Mouse (Mus musculus): ENCODE measurements around the gene Apol6. TPM values are rescaled to one million over a fixed set of nuclear protein-coding genes. Genes with fewer than 3 reads are reported as not detected.

Gene Apol6
- 0.06 and 0.09 TPM in 2 replicates for polyA plus RNA-seq (2015; fragmentation: Nextera tagmentation; extraction: Ambion mirVana)

DNA sequence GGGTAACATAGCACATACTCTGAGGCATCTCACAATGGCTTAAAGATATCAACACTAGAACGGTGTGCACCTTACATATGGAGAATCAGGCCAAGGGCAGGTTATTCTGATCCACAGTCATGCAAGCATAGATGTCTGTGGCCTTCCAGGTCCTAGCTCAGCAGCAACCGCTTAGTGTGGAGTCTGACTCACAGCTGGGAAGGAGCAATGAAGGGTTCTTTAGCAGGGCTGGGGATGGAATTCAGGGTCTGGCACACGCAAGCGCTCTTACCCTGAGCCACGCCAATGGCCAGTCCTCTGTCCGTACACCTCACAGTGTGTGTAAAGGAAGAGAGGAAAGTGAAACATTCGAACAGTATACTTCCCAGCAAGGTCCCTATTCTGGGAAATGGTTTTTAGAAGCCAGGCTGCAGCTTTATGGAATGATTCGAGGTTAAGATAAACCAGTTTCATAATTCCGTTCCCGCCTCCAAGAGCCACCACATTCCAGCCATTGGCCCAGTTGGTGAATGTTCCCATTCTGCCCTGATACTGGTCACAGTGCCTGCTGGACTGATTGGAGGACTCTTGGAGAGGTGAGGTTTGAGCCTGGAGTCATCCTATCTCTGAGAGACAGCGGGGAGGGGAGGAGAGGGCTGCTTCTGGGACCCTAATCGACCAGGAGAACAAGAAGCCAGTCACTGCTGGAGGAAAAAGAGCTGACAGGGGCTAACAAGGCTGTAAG, at the start of gene Apol6:
Gene Apol6, plus strand, starts transcription at position 133 of the 724 bp plus-strand sequence.
- 62% methylated on average over 12 of the region's 12 CpGs for WGBS (ENCODE audit: insufficient replicate concordance)
- Histone ChIP-seq H3K4me1 (ENCODE audit: control insufficient read depth, low read depth, low read length) (no peaks in the 10 kb centered on the region), H3K4me3 (ENCODE audit: low read depth, low read length) (no peak within 1 kb of the TSS), H3K4me2 (ENCODE audit: low read depth, low read length) (no peak within 1 kb of the TSS), H3K27me3 (ENCODE audit: control insufficient read depth, insufficient read depth, low read depth, low read length) (no peaks in the 10 kb centered on the region), H3K9me3 (replicated peaks; ENCODE audit: control insufficient read depth, low read length) (no peaks in the 10 kb centered on the region), H3K27ac (ENCODE audit: low read length) (no peak within 1 kb of the TSS), H3K36me3 (ENCODE audit: control insufficient read depth, insufficient read depth) (no peaks in the 10 kb centered on the region), H3K9ac (ENCODE audit: low read depth, low read length) (no peak within 1 kb of the TSS)
- ATAC-seq (ENCODE audit: low read depth), result no peak

GRCm38 (mm10) chr15:76998048-76998447, 46.5 kb upstream of the Apol6 start:
- Histone ChIP-seq H3K9ac (ENCODE audit: low read depth, low read length) (no peak overlapping the region), H3K27me3 (ENCODE audit: control insufficient read depth, insufficient read depth, low read depth, low read length) (no peaks in the 10 kb centered on the region; the same call in 1 of the 2 replicates), H3K27ac (ENCODE audit: low read length) (no peak overlapping the region), H3K4me2 (ENCODE audit: low read depth, low read length) (no peak overlapping the region), H3K4me3 (ENCODE audit: low read depth, low read length) (no peak overlapping the region), H3K4me1 (ENCODE audit: control insufficient read depth, low read depth, low read length) (no peaks in the 10 kb centered on the region), H3K36me3 (ENCODE audit: control insufficient read depth, insufficient read depth) (no peaks in the 10 kb centered on the region), H3K9me3 (replicated peaks; ENCODE audit: control insufficient read depth, low read length) (no peaks in the 10 kb centered on the region)
- no peak for ATAC-seq (ENCODE audit: low read depth)
- 58% methylated on average over 2 of the region's 2 CpGs for WGBS (ENCODE audit: insufficient replicate concordance)

DNA sequence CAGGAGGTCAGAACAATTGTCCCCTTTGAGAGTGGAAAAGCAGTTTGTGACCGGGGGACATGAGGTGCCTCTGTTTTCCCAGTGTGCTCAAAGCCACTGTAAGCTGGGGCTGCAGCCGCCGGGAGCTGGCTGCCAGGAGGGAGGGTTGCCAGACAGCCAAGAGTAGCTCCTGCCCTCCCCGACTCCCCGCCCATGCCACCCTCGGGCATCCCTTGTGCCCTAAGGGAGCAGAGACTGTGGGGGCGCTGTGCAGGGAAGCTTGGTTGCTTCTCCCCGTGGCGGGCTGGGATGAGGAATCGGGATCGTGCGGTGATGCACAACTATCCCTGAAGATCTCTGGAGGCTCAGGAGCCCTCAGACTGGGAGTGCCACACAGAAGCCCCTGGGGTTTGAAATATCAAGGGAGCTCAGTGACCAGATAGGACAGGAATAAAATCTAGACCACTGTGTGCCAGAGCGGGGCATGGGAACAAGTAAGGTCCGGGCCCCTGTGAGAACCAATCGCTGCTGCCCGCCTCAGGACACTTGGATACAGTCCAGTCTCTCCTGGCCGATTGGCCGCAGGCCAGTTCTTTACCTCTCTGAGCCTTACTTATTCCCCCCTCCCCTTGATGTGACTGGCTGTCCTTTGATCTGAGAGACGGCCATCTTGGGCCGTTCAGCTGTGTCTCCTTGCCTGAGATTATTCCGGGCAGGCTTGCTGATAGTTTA, 45.5 kb upstream of the Apol6 start:
- H3K4me3 ChIP-seq (ENCODE audit: low read depth, low read length), result no peak overlapping the region
- H3K9me3 ChIP-seq (replicated peaks; ENCODE audit: control insufficient read depth, low read length), result no peaks in the 10 kb centered on the region
- H3K9ac ChIP-seq (ENCODE audit: low read depth, low read length), result no peak overlapping the region
- 51% methylated on average over 21 of the region's 21 CpGs for WGBS (ENCODE audit: insufficient replicate concordance)
- no peaks in the 10 kb centered on the region for H3K36me3 ChIP-seq (ENCODE audit: control insufficient read depth, insufficient read depth)
- H3K4me1 ChIP-seq (ENCODE audit: control insufficient read depth, low read depth, low read length), result no peaks in the 10 kb centered on the region
- H3K27me3 ChIP-seq (ENCODE audit: control insufficient read depth, insufficient read depth, low read depth, low read length), result no peaks in the 10 kb centered on the region; the same call in 1 of the 2 replicates
- no peak overlapping the region for H3K27ac ChIP-seq (ENCODE audit: low read length)
- ATAC-seq (ENCODE audit: low read depth), result no peak
- H3K4me2 ChIP-seq (ENCODE audit: low read depth, low read length), result no peak overlapping the region

DNA sequence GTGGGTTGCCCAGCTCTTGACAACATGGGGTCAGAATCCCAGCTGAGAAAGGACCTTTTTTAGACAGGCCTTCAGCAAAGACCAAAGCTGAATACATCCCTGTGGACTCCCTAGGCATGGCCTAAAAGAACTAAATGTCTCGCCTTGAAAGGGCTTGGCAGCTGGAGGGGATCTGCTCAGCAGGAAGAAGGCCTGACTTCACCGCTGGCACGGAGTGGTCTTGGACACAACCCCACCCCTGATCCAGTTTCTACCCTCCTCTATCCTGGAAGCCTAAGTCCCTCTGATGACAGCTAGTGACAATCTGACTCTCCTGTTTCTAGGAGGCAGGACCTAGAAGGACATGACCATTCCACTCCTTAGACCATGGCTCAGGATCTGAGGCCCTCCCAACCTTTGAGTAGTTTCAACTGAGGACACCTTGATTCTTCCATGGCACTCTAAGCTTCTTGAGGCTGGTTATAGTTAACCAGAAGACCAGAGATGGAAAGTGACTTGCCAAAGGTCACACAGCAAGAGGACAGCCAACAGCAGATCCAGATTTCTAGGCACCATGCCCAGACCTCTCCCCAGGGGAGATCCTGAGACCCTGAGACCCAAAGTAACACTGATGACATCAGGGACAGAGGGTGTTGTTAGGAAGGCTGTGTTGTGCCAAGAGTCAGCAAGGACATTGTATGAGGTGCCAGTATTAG, 41.2 kb upstream of the Apol6 start:
- Histone ChIP-seq H3K36me3 (ENCODE audit: control insufficient read depth, insufficient read depth) (no peaks in the 10 kb centered on the region), H3K9ac (ENCODE audit: low read depth, low read length) (no peak overlapping the region), H3K9me3 (replicated peaks; ENCODE audit: control insufficient read depth, low read length) (no peaks in the 10 kb centered on the region), H3K4me1 (ENCODE audit: control insufficient read depth, low read depth, low read length) (no peaks in the 10 kb centered on the region), H3K4me2 (ENCODE audit: low read depth, low read length) (no peak overlapping the region), H3K4me3 (ENCODE audit: low read depth, low read length) (no peak overlapping the region), H3K27ac (ENCODE audit: low read length) (no peak overlapping the region), H3K27me3 (ENCODE audit: control insufficient read depth, insufficient read depth, low read depth, low read length) (no peaks in the 10 kb centered on the region; the same call in 1 of the 2 replicates)
- 73% methylated on average over 3 of the region's 3 CpGs for WGBS (ENCODE audit: insufficient replicate concordance)
- no peak for ATAC-seq (ENCODE audit: low read depth)

- no peaks in the 10 kb centered on the region; the same call in 1 of the 2 replicates for H3K27me3 ChIP-seq (ENCODE audit: control insufficient read depth, insufficient read depth, low read depth, low read length)
- no peaks in the 10 kb centered on the region for H3K36me3 ChIP-seq (ENCODE audit: control insufficient read depth, insufficient read depth)
- no peak overlapping the region for H3K4me2 ChIP-seq (ENCODE audit: low read depth, low read length)
- H3K9ac ChIP-seq (ENCODE audit: low read depth, low read length), result no peak overlapping the region
- H3K4me3 ChIP-seq (ENCODE audit: low read depth, low read length), result no peak overlapping the region
- no peak overlapping the region for H3K27ac ChIP-seq (ENCODE audit: low read length)
- no peak for ATAC-seq (ENCODE audit: low read depth)
- no peaks in the 10 kb centered on the region for H3K9me3 ChIP-seq (replicated peaks; ENCODE audit: control insufficient read depth, low read length)
- WGBS (ENCODE audit: insufficient replicate concordance), result 25% methylated on average over 3 of the region's 3 CpGs
- no peaks in the 10 kb centered on the region for H3K4me1 ChIP-seq (ENCODE audit: control insufficient read depth, low read depth, low read length)
Observed at GRCm38 (mm10) chr15:77003868-77004215, 40.7 kb upstream of the Apol6 start.

DNA sequence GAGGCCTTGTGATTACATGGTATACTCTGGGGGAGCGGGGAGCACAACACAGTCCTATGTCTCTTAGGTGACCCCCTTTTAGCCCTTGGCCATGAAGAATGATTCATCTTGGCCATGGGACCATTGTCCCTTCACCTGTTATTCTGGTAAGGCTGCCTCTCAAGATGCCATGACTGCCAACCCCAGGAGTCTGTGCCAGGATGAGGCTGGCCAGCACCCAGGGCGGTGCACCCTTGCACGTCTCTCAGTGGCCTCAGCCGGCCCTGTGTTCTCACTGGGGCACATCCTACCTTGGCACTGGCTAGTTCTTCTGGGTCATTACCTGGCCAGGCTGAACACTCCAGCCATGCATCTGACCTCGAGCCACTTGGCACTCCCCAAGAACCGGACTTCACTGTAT, 35.7 kb upstream of the Apol6 start:
- Histone ChIP-seq H3K4me2 (ENCODE audit: low read depth, low read length) (no peak overlapping the region), H3K36me3 (ENCODE audit: control insufficient read depth, insufficient read depth) (no peaks in the 10 kb centered on the region), H3K4me3 (ENCODE audit: low read depth, low read length) (no peak overlapping the region), H3K4me1 (ENCODE audit: control insufficient read depth, low read depth, low read length) (no peaks in the 10 kb centered on the region), H3K27ac (ENCODE audit: low read length) (no peak overlapping the region), H3K27me3 (ENCODE audit: control insufficient read depth, insufficient read depth, low read depth, low read length) (no peaks in the 10 kb centered on the region), H3K9ac (ENCODE audit: low read depth, low read length) (no peak overlapping the region), H3K9me3 (replicated peaks; ENCODE audit: control insufficient read depth, low read length) (no peaks in the 10 kb centered on the region)
- ATAC-seq (ENCODE audit: low read depth), result no peak
- 84% methylated on average over 6 of the region's 6 CpGs for WGBS (ENCODE audit: insufficient replicate concordance)

- H3K27ac ChIP-seq (ENCODE audit: low read length), result no peak overlapping the region
- H3K36me3 ChIP-seq (ENCODE audit: control insufficient read depth, insufficient read depth), result no peaks in the 10 kb centered on the region
- H3K9ac ChIP-seq (ENCODE audit: low read depth, low read length), result no peak overlapping the region
- H3K9me3 ChIP-seq (replicated peaks; ENCODE audit: control insufficient read depth, low read length), result no peaks in the 10 kb centered on the region
- H3K4me3 ChIP-seq (ENCODE audit: low read depth, low read length), result no peak overlapping the region
- WGBS (ENCODE audit: insufficient replicate concordance), result 30% methylated on average over 15 of the region's 15 CpGs
- no peak overlapping the region for H3K4me2 ChIP-seq (ENCODE audit: low read depth, low read length)
- H3K4me1 ChIP-seq (ENCODE audit: control insufficient read depth, low read depth, low read length), result no peaks in the 10 kb centered on the region
- ATAC-seq (ENCODE audit: low read depth), result no peak
- no peaks in the 10 kb centered on the region for H3K27me3 ChIP-seq (ENCODE audit: control insufficient read depth, insufficient read depth, low read depth, low read length)
Observed at GRCm38 (mm10) chr15:77013753-77014241, 30.7 kb upstream of the Apol6 start.

DNA sequence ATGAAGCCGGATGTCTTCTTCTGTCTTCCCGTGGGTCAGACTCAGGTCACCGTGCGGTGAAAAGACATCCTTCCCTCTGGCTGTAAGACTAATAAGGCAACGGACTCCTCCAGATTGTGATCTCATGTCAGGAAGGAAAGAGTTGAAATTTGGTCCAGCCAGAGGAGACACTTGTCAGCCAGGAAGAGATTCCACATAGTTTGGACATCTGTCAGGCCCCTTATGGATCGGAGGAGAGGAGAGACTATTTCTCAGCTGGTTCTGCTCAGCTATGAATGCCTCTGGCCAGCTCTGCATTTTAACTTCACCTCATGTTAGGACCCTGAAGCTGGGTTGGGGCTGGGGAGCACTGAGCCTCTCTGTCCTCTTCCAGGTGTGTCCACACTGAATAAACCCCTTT, 30.1 kb upstream of the Apol6 start:
- Histone ChIP-seq H3K4me2 (ENCODE audit: low read depth, low read length) (no peak overlapping the region), H3K27ac (ENCODE audit: low read length) (no peak overlapping the region), H3K9me3 (replicated peaks; ENCODE audit: control insufficient read depth, low read length) (no peaks in the 10 kb centered on the region), H3K4me3 (ENCODE audit: low read depth, low read length) (no peak overlapping the region), H3K4me1 (ENCODE audit: control insufficient read depth, low read depth, low read length) (no peaks in the 10 kb centered on the region), H3K36me3 (ENCODE audit: control insufficient read depth, insufficient read depth) (no peaks in the 10 kb centered on the region), H3K27me3 (ENCODE audit: control insufficient read depth, insufficient read depth, low read depth, low read length) (no peaks in the 10 kb centered on the region), H3K9ac (ENCODE audit: low read depth, low read length) (no peak overlapping the region)
- no peak for ATAC-seq (ENCODE audit: low read depth)
- WGBS (ENCODE audit: insufficient replicate concordance), result 60% methylated on average over 6 of the region's 6 CpGs

DNA sequence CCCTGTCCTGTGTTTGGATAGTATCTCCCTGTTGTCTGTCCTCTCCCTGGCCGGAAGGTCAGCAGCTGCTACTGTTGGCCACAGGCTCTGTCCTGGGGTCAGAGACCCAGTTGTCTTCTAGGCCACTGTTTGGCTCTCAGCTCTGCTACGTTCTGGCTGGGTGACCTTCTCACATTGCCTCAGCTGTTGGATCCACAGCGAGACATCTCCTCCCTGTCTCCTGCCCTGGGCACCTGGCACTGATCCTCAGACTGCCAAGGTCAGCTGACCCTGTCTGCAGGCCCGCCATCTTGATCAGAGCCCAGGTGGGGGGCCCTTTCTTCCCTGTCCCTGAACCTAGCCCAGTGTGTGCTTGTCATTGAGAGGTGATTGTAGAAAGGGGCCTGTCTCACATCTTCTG, 29.5 kb upstream of the Apol6 start:
- 57% methylated on average over 4 of the region's 4 CpGs for WGBS (ENCODE audit: insufficient replicate concordance)
- no peak for ATAC-seq (ENCODE audit: low read depth)
- no peak overlapping the region for H3K27ac ChIP-seq (ENCODE audit: low read length)
- H3K4me2 ChIP-seq (ENCODE audit: low read depth, low read length), result no peak overlapping the region
- no peak overlapping the region for H3K9ac ChIP-seq (ENCODE audit: low read depth, low read length)
- H3K36me3 ChIP-seq (ENCODE audit: control insufficient read depth, insufficient read depth), result no peaks in the 10 kb centered on the region
- no peaks in the 10 kb centered on the region for H3K4me1 ChIP-seq (ENCODE audit: control insufficient read depth, low read depth, low read length)
- H3K9me3 ChIP-seq (replicated peaks; ENCODE audit: control insufficient read depth, low read length), result no peaks in the 10 kb centered on the region
- H3K4me3 ChIP-seq (ENCODE audit: low read depth, low read length), result no peak overlapping the region
- H3K27me3 ChIP-seq (ENCODE audit: control insufficient read depth, insufficient read depth, low read depth, low read length), result no peaks in the 10 kb centered on the region

Measured in liver, embryonic 16.5 days (tissue).